Mouse (Mus musculus): ENCODE measurements around the gene Cdkn1a.
"Not testable (repeated sequence)": the region's sequence is repeated elsewhere in the genome, so short reads cannot be mapped to it uniquely, and the experiment has no call there.

Gene Cdkn1a

DNA sequence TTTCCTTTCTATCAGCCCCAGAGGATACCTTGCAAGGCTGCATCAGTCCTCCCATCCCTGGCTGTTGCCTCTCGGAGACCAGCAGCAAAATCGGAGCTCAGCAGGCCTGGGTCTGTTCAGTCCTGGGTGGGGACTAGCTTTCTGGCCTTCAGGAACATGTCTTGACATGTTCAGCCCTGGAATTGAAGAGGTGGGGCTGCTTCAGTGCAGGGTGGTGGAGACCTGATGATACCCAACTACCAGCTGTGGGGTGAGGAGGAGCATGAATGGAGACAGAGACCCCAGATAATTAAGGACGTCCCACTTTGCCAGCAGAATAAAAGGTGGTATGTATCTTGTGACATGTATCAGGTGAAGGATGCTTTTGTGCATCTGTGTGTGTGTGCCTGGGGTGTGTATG lies at the start of gene Cdkn1a:
Cdkn1a (plus strand) TSS at position 201 of the 400 bp plus-strand sequence.
- no peak for DNase-seq (ENCODE audit: low read depth, low spot score)

DNA sequence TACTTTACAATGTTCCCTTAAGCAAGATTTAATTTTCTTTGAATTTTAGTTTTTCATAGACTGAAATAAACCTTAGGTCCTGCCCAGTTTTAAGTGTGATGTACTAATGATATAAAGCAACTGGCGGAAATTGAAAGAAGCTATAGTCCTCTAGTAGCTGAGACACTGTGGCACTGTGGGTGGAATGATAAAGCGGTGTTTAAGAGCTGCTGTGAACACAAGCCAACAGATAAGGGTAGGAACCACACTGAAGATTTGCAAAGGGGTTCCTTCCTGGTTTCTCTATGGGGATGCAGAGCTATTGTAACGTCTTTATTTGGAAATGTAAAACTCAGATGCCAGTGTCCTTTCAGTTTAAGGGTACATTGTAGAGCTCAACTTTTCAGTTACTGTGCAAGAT lies 49.1 kb upstream of the Cdkn1a start:
- DNase-seq (ENCODE audit: low read depth, low spot score): not testable (repeated sequence)

DNA sequence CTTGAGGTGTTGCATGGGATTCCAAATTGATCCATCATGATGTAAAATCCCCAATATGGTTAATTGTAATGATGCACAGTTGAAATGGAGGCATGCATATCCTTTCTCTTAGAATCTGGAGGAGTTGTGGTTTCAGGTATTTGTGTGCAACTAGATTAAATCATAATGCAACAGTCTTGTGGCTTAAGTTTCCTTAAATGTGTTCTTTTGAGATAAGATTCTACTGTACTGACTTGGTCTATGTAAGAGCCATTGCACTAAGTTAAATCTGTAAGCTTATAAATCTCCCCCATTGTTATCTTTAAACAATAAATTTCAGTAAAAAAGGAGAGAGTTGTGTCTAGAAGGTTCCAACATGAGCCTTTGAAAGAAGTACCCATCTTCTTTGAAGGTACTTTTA lies 48.2 kb upstream of the Cdkn1a start:
- no peak for DNase-seq (ENCODE audit: low read depth, low spot score)

DNA sequence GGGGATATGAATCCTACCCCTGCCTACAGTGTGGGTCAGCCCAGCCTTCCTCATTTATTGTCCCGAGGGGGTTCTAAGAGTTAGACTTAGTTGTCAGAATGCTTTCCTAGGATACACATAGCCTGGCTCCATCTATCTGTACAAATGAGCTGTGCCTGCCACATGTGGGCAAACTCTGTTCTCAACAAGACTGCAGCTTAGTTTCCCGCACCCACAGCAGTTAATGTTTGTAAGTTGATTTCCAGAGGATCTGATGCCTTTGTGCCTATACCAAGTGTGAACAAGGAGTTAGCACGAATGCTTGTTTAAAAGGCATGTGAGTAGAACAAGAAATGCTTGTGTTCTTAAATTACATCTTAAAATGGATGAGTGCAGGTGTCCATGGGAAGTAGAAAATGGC lies 47.2 kb upstream of the Cdkn1a start:
- no peak for DNase-seq (ENCODE audit: low read depth, low spot score)

DNA sequence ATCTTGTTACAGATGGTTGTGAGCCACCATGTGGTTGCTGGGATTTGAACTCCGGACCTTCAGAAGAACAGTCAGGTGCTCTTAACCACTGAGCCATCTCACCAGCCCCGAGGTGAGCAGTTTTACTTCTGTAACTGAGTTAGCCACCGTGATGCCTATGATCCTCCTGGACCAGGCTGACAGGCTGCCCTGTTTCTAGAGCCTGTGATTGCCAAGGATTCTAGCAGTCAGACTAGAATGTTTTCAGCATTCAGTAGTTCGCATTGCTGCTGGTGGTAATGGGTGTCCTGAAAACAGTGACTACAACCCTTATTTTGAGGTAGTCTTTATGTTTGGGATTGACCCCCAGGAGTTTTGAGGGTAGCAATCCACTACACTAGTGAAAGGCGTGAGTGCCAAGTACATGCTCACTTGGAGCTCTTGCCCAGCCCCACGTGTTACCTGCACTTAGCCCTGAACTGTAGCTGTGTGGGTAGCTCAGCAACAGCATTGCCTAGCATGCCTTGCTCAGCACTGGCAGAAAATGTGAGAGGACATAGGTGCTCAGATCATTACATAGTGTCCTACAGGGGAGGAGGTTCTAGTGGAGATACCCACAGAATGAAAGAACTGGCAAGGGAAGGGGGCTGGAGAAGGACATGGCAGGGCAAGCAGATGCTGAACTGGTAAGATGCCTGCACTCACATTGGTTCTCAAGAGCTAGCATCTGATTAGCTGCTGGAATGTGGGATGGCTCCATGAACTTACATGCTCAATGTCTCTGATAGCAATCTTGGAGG lies 46.4 kb upstream of the Cdkn1a start:
- peak; percentile 29 for DNase-seq (ENCODE audit: low read depth, low spot score)

DNA sequence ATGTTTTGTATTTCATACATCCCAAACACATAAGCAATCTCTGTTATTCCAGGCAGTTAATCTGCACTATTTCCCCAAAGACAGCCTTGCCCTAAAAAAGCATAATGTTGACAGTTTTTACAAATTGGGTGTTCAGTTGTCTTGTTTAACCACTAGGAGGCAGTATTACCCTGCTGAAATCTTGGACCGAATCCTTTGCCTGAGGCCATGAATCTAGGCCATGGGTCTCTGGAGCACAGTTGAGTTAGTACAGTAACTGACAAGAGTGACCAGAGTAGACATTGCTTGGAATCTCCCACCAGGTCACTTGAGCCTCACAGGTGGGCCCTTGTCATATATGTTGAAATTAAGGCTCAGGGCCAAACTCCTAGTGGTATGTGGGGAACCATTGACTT lies 45.9 kb upstream of the Cdkn1a start:
- peak; percentile 76 for DNase-seq (ENCODE audit: low read depth, low spot score)

DNA sequence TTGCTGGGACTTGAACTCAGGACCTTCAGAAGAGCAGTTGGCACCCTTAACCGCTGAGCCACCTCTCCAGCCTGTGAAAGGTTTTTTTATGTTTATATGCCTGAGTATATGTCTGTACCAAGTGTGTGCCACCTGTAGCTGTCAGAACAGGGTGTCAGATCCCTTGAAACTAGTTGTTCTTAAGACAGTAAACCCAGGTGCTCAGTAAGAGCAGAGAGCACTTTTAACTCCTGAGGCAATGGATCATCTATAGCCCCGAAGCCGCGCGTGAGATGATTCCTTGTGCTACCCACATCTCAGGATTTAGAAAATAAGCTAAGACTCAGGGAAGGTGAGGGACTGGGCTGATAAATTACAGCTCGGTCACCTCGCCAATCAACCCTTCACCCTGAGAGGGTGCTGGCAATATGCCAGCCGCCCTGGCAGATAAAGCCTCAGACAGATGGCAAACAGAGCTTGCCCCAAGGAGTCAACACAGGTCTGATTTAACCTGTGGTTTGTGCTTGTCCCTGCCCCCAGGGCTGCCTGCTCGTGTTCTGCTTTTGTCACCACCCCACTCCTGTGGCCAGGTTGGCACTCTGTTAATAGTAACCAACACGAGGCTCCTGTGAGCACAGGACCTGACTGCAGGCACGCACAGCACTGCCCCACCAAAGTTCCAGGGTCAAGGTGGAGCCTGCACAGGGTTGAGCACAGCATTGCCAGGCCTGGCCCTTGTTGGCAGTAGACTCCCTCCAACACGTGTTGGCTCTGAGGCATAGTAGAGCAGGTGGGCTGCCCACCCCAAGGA lies 44.8 kb upstream of the Cdkn1a start:
- DNase-seq (ENCODE audit: low read depth, low spot score): peak; percentile 41

DNA sequence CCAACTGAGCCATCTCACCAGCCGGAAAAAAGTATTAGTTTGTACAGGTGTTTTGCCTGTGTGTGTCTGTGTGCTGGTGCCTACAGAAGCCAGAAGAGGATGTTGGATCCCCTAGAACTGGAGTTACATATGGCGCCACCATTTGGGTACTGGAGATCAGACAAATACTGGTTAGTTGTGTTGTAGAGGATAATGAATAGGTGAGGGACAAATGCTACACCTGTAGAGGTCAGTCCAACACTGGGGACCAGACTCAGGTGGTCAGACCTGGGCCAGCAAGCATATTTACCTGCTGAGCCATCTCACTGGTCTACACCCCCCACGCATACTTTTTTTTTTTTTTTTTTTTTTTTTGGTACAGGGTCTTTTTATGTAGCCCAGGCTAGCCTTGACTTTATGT lies 43.9 kb upstream of the Cdkn1a start:
- no peak for DNase-seq (ENCODE audit: low read depth, low spot score)

DNA sequence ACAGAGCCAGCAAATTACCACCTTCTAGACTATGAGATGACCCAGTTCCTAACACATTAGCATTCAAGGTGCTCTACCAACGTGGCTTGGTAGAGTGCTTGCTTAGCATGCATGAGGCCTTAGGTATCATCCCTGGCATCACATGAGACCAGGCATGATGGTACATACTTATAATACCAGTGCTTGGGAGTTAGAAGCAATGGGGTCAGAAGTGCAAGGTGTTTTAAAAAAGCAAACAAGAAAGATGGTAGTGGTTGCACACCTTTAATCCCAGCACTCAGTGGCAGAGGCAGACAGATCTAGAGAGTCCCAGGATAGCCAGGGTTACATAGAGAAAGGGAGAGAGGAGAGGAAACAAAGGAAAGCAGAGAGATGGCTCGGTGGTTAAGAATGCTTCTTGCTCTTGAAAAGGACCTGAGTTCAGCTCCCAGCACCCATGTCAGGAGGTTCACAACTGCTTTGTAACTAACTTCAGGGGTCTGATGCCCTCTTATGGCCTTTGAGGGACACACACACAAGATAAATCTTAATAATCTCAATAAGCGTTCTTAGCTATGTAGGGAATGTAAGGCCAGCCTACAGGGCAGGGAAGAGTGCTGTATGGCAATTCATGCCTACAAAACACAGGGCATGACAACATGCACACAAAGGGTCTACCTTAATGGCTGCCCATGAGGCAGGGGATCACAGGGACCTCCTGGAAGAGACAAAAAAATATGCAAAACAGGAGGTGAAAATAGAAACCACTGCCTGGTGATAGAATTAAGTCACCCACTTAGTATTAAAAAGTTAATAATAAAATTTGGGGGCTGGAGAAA lies 42.9 kb upstream of the Cdkn1a start:
- DNase-seq (ENCODE audit: low read depth, low spot score): no peak

DNA sequence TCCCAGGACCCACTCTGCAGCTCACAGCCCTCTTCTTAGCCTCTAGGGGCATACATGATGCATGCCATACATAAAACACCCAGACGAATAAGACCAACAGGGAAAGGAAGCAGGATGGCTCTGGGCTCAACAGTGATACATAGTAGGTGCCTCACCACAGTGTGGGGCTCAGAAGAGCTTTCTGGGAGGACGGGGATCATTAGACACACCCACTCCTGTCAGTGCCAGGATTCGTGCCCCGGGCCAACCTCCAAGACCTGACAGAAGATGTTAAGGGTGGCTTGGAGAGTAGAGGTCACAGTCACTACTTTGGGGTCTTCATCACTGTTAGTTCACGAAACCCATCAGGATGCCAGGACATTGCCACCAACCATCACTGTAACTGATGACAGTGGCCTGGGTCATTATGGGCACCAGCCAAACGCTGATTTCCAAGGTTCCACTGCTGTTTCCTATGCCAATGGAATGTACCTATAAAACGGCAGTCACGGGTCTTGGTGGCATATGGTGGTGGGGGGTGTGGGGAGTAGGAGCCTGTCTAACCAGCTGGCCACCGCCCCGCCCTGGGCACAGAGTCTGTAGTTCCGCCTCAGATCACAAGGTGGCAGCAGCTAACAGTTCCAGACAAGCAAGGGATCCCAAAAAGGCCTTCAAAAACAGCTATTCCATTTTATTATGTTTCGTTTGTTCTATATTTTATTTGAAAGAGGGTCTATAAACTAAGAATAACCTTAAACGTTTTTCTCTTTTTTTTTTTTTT lies 41.8 kb upstream of the Cdkn1a start:
- peak; percentile 87 for DNase-seq (ENCODE audit: low read depth, low spot score)

DNA sequence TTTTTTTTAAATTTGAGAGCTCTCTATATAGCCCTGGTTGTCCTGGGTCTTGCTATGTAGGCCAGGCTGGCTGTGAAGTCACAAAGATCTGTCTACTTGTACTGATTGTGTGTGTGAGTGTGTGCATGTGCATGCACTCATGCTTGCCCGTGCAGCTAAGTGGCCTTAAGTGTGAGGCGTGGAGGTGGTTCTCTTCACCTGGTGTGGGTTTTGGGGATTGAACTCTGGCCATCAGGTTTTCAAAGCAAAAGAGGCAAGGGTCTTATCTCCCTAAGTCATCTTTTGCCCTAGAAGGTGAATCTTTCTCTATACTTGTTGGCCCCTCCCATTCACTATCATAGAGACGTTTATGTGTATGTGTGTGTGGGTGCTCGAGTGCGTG lies 41.3 kb upstream of the Cdkn1a start:
- no peak for DNase-seq (ENCODE audit: low read depth, low spot score)

DNA sequence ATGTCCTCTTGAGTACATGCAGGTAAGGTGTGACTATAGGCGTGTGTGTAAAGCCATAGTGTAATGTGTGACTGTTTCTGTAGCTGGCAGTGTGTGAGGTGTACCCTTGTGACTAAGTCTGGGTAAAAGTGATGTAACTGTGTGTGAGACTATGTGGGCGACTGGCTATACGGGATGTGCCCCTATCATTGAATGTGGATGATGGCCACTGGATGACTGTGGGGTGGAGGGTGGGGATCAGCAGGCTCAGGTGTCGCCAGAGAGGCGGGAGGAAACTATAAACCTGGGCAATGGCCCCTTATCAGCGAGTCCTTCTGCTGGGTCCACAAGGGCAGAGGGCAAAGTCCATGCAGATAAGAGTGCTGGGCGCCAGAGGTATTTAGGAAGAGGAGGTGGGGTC lies 40.9 kb upstream of the Cdkn1a start:
- no peak for DNase-seq (ENCODE audit: low read depth, low spot score)

DNA sequence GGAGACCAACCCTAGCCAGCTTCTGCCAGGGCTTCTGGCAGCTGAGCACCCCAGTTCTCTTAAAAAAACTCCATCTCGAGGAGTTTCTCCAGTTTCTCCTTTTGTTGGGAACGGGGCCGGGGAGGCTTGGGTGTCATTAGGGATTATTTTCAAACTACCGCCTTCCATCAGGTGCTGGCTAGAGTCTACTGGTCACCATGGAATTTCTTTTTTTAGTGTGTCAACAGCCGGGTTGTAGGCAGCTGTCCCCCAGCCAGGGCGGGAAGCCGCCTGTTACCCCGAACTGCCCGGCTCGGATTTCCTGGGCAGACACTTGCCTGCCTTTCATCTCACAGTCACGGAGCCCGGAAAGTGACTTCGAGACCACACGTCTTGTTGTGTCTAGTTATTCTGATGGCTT lies 40.0 kb upstream of the Cdkn1a start:
- DNase-seq (ENCODE audit: low read depth, low spot score): no peak

DNA sequence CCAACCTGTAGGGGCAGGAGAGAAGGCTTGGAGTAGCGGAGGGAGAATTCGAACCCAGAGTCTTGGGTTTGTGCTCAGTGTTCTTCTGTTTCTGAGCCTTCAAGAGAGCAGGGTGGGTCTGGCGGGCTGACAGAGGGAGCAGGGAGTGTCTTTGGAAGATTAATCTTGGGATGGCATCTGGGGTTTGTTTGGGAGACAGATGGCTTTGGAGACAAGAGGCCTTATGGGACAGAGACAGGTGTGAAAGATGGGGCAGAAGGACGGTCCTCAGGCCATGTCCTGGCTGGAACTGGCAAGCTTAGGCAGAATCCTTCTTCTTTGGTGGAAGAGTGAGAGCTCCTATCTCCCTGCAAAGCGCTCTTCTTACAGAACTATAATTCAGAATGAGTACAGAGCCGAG lies 37.7 kb upstream of the Cdkn1a start:
- DNase-seq (ENCODE audit: low read depth, low spot score): no peak

DNA sequence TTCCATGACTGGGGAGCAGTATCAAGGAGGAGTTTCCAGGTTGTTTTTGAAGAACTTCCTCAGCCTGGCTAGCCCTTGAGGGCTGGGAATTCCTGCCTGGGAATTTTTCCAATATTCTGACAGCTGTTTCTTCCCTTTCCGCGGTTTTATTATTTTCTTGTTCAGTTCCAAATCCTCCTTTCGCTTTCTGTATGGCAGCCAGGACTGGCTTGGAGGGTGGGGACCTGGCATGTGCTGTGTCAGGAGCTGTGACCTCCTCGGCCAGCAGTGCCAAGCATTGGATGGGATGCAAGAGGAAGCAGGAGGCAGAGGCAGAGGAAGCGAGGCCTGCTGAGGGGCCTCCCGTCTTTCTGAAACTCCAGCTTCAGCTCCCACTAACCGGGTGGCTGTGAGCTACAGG lies 36.9 kb upstream of the Cdkn1a start:
- DNase-seq (ENCODE audit: low read depth, low spot score): no peak

DNA sequence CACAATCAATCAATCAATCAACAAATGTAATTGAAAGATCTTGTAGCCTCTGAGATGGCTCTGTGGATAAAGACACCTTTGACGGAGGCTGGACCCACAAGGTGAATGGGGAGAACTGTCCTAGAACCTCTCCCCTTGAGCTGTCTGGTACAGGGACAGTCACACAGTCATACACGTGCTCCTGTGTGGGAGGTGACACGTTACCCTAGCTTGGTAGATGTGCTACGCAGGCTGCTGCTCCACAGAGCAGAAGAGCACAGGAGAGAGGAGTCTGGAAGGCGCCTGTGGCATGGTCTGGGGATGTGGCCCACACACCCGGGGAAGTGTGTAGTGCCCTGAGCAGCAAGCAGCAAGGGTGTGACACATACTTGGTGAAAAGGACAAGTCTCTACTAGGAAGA lies 36.3 kb upstream of the Cdkn1a start:
- DNase-seq (ENCODE audit: low read depth, low spot score): no peak

DNA sequence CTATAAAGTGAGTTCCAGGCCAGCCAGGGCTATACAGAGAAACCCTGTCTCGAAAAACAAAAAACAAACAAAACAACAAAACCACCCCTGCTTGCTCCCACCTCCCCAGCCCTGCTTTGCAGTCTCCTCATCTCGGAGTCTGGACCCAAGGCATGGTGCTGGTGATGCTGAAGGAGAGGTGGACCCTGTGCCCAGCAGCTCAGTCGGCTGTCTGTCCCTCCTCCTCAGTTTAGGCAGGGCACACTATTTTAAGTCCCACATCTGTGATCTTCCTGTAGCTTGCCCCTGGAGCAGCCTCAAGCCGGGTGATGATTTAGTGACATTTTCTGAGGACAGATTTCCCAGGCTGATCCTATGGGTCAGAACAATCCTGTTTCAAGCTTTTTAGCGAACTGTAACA lies 35.2 kb upstream of the Cdkn1a start:
- no peak for DNase-seq (ENCODE audit: low read depth, low spot score)

DNA sequence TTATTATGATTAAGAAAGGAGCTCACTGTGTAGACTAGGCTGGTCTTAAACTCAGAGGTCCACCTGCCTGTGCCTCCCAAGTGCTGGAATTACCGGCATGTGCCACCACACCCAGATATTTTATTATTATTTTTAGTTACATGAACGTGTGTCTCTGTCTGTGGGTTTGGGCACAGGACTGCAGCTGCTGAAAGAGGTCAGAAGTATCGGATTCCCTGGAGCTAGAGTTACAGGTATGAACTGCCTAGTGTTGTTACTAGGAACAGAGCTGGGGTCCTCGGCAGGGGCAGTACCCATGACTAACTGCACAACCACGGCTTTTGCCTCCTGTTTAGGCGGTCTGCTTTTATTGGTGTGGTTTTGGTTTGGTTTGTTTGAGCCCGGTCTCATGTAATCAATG lies 34.6 kb upstream of the Cdkn1a start:
- no peak for DNase-seq (ENCODE audit: low read depth, low spot score)

DNA sequence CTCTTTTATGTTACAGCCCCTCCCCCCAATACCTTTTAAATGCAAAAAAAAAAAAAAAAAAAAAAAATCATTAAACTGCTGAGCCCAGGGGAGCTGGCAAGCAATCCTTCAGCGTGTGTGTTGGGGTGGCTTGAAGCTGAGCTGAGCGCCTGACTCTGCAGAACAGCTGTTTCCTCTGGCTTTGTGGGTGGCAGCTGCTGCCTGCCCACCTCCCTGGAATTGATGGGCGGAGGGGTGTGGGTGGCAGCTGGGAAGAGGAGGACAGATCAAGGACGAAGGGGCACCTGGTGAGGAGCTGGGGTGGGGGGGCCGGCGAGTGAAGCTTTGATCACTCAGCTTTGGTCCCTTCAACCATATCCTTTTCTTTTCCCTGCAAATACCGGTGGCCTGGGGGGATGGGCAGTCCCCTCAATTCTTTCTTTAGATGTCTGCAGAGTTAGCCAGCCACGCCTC lies 34.1 kb upstream of the Cdkn1a start:
- no peak for DNase-seq (ENCODE audit: low read depth, low spot score)

DNA sequence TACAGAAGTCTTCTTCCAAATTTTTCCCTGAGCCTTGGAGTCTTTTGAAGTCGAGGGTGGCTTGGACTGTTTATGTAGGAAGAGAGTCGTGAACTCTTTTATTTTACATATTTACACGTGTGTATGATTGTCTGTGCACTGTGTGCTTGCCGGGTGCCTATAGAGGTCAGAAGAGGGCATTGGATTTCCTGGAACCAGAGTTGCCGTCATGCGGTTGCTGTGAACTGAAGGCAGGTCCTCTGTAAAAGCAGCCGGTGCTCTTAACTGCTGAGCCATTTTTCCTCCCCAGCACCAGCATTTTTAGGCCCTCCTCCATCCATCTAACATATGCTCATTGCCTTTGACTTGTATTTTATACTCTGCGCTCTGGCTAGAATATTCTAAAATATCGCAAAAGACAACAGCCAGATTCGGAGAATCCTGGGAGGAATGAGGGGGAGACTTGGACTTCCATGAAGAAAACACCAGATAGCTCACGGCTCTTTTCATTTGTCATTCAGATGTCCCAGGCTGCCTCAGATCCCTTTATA lies 33.4 kb upstream of the Cdkn1a start:
- no peak for DNase-seq (ENCODE audit: low read depth, low spot score)

DNA sequence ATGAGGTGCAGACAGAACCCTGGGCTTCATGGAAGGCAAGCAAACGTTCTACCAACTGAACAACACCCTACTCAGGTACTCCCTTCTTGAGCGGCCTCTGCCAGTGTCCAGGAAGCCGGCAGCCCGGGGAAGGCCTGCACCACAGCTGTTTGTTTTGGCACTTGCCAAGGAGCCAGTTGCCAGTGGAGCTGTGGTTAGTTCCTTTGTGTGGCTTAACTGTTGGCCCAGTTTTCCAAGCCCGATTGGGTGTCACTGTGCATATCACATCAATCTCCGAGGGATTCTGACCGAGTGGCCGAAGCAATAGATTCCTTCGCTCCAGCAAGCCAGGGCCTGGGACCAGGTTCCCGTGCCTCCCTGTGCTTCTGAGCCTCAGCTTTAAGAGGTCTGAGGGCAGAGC lies 32.8 kb upstream of the Cdkn1a start:
- no peak for DNase-seq (ENCODE audit: low read depth, low spot score)

Measured in CD4-positive, CD25-positive, alpha-beta regulatory T cell, adult 2 months (primary cell).